In the genomic region with DNA sequence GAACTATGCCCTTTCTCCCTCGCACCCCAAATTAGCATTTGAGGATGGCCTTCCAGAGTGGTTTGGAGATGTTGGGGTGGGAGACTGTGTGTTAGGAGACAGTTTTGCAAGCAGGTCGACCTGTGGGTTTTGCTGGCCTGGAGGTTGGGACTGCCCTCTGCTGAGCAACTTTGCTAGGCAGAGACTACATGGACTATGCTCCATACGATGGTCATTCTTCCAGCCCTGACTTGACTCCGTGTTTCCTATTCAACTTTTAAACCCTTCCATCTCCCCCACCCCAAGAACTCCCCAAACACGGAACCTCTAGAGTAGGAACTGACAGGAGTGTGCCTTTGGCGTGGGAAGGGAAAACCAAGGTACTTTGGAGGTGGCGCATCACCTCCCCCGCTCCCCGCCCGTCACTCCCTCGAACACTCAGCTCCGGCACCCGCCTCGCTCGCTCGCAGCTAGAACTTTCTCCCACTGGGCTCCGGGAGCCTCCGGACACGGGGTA, we compare ENCODE assay signal across 8 mouse cellular contexts. TPM values are rescaled to one million over a fixed set of nuclear protein-coding genes. Genes with fewer than 3 reads are reported as not detected.
A peak's percentile ranks its signal among the peaks of the same experiment; 100 is the strongest.
DNase-seq lines count a peak whose midpoint lies in the region; ATAC-seq and TF ChIP-seq lines count a peak whose summit lies in the region.

Tmcc3 (plus strand) TSS at position 439 of the 496 bp plus-strand sequence.

- peak within 1 kb of the TSS; percentile 62 for H3K4me3 ChIP-seq in forebrain, embryonic 10.5 days
- H3K4me3 ChIP-seq in olfactory bulb, adult 2 months (ENCODE audit: insufficient read depth, low read depth, low read length): peak within 1 kb of the TSS; percentile 37

- no peak for ATAC-seq in monocyte, adult 5-6 weeks (replicated peaks; ENCODE audit: insufficient number of reproducible peaks, low FRiP score, low TSS enrichment, poor library complexity, severe bottlenecking)

- no peak for TF ChIP-seq POLR2A in olfactory bulb, adult 2 months (IDR thresholded peaks at IDR 0.05; ENCODE audit: insufficient read depth, low read depth, low read length)

- H3K9me3 ChIP-seq in forebrain, embryonic 10.5 days: peaks cover 10% of the 10 kb centered on the region; the same call in 1 of the 2 replicates

- no peaks in the 10 kb centered on the region for H3K36me3 ChIP-seq in forebrain, embryonic 10.5 days (replicated peaks)

- peak within 1 kb of the TSS; percentile 73 for H3K27ac ChIP-seq in forebrain, embryonic 10.5 days
- H3K27ac ChIP-seq in olfactory bulb, adult 2 months (ENCODE audit: insufficient read depth, low read depth, low read length): no peak within 1 kb of the TSS

- TF ChIP-seq CTCF in olfactory bulb, adult 2 months (IDR thresholded peaks at IDR 0.05; ENCODE audit: insufficient read depth, low read depth, low read length): no peak

- peaks cover 41% of the 10 kb centered on the region for H3K27me3 ChIP-seq in forebrain, embryonic 10.5 days (ENCODE audit: poor library complexity, severe bottlenecking)

- intact Hi-C loops in heart, postnatal 14 days (cut with DNase I): no loop called here
- intact Hi-C loops in left cerebral cortex, postnatal 4 days (cut with DNase I): no loop called here

- DNase-seq in kidney, adult 9 months: peak; percentile 14
- no peak for DNase-seq in kidney, adult 11 months
- no peak for DNase-seq in adrenal gland, adult 2 months
- DNase-seq in forebrain, embryonic 10.5 days (ENCODE audit: extremely low spot score, low spot score): no peak
- peak in 1 of 2 experiments; percentile 18 for DNase-seq in heart, postnatal 14 days
- peak; percentile 22 for DNase-seq in left cerebral cortex, postnatal 4 days

- WGBS in forebrain, embryonic 10.5 days: 2% methylated on average over 19 of the region's 19 CpGs
- 6% methylated on average over 19 of the region's 19 CpGs for WGBS in olfactory bulb, adult 2 months

- peaks cover 21% of the 10 kb centered on the region for H3K4me1 ChIP-seq in forebrain, embryonic 10.5 days
- H3K4me1 ChIP-seq in olfactory bulb, adult 2 months (ENCODE audit: control insufficient read depth, insufficient read depth, low read length): peaks cover 12% of the 10 kb centered on the region

RNA-seq across cellular contexts. Expression of gene Tmcc3, which starts in this region (rescaled TPM):
- 10 to 100 TPM; 13.0 to 22.8 TPM for total RNA-seq in adrenal gland, adult 2 months (2021)
- polyA plus RNA-seq in adrenal gland, adult 2 months (2012; rRNA removed): 4.9 and 6.9 TPM in 2 replicates
- 2.0 and 2.3 TPM in 2 replicates for polyA plus RNA-seq in forebrain, embryonic 10.5 days (2016; fragmentation: Nextera tagmentation; extraction: Ambion mirVana)
- 10 to 100 TPM; 36.8 to 41.8 TPM for total RNA-seq in heart, postnatal 14 days (2021)
- 10 to 100 TPM; 11.8 to 14.6 TPM for total RNA-seq in left cerebral cortex, postnatal 4 days (2021)
- polyA plus RNA-seq in olfactory bulb, adult 2 months (2012; ENCODE audit: insufficient read depth, insufficient read length, low replicate concordance, missing spikeins): not detected in 2 replicates
- total RNA-seq in monocyte, adult 5-6 weeks (2017): 9.3 to 18.6 TPM (median 11.4 TPM) in 3 replicates

Comparison
In these comparisons a context has a peak if more than half of its experiments do, and no peak if none do; other contexts are left out.
1. DNase-seq: peak in kidney, adult 9 months (single experiment) and left cerebral cortex, postnatal 4 days (single experiment); none in kidney, adult 11 months (single experiment), adrenal gland, adult 2 months (single experiment) and forebrain, embryonic 10.5 days (single experiment).